Mouse (Mus musculus) spleen, embryonic (tissue): ENCODE measurements at regions not wholly inside any gene's neighbourhood (a gene's known extent, or its start where the extent isn't known, plus 50 kb on each side); places are given as distances from the start of the nearest gene placed in this dataset.

Experiments
- CTCF ChIA-PET: fragments of 350-600 bp; sonication (Branson Sonifier 250); formaldehyde crosslinking; loops from one replicate; lab custom pipeline; 2022; lab: Charles Lee

DNA sequence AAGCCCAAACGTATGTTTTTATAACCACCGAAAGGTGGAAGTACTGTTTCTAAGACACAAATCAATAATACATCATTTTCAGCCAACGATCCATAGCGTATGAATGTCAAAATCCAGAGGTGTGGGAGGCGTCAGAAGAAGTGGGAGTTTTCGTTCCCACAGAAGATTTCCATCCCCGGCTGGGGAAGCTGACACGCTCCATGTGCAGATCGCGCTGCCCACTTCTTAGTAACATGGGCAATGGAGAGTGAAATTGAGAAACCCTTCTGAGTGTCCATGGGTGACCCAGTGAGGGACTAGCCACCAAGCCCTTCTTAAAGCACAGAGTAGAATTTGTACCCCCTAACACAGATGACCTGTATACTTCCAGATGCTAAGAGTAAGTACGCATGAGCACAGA lies 110.1 kb upstream of the Sh3bp4 start:
- CTCF ChIA-PET = no interaction called here

DNA sequence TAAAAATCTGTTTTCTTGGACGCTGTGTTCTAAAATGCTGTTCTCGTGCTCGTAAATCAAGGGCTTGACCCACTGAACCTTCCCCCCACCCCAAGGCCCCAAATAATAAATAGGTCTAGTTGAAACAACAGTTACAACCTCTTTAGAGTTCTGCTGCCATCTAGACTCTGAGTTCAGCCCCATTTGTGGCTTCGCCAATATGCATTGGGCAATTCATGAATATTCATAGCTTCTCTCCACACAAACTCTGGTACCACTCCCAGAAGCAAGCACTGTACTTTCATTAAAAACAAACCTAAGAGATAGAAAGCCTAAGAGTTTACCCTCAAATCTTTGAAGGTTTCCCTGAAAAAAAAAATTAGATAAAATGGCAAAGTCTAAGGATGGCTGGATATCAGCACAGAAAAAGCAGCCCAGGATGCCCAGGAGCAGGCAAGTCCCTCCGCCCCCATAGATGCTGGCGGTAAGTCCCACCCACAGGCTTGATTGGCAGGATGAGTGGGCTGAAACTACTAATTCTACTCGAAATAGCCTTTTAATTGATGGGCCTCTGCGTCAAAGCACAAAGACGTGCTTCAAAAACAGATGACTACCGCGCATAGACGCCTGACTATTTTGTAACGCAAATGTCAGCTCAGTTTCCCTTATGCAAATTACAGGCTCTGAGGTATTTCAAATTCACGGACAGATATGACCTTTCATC lies 106.0 kb upstream of the Sh3bp4 start:
- CTCF ChIA-PET = no interaction called here

DNA sequence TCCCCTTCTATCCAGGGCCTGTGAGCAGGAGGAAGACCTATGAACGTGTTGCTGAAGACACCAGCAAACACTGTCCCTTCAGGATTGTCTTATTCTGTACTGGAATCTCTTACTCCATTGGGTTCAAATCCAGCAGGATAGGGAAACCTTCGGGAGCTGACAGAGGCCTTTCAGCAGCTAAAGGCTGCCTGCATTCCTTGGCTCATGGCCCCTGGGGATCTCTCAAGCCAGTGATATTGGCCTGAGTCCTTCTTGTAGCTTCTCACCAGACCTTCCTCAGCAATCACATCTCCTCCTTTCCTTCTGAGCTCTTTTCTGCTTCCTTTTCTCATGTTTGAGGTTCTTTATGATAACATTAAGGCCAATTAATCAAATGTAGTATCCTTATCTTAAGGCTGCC lies 103.8 kb upstream of the Sh3bp4 start:
- CTCF ChIA-PET = no interaction called here

DNA sequence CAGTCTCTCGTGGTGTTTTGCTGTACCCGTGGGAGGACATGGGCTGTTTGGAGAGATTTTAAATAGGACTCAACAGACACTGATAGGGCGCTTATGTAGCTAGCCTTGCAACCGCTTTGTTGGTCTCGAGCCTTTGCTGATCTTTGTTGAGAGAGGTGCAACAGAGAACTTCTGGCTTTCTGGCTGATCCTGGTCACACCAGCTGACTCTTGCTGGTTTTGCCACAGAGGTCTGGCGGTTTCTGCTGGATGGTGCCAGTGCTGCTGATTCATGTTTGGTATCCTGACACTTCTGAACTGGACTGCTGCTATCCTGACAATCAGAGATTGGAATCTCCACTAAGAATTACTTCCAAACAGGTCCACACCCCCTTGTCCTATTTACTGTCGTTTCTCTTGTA lies 102.1 kb upstream of the Sh3bp4 start:
- CTCF ChIA-PET = no interaction called here

DNA sequence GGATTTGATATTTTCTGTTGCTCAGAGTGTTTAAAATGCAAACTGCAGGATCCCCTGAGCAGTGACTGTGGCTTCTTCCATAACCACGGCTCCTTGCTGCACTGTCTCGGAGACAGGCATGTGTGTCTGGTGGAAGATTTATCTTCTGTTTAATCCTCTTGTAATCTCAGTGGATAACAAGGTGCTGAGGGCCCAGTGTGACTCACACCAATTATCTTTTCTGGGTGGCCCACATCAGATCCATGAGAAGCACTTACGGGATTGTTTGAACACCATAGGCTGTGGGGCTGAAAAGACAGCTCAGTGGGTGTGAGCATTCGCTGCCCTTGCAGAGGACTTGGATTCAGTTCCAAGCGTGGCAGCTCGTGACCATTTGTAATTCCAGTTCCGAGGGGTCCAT lies 101.2 kb upstream of the Sh3bp4 start:
- CTCF ChIA-PET = no interaction called here

DNA sequence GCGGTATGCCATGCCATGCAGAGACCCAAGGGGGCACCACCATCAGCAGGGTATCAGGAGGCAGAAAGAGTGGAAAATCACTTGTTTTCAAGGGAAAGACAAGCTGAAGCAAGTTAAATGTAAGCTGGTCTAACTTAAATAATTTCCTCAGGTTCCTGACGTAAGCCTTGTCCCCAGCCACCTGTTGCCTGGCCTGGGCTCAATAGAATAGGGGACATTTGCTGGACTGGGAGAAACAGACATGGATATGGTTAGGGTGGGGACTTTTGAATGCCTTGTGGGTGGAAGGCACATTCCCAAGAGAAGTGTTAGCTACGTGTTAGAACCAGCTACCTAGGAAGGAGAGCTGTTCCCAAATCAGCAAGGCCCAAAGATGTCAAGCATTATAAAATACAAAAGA lies 100.6 kb upstream of the Sh3bp4 start:
- CTCF ChIA-PET = no interaction called here

DNA sequence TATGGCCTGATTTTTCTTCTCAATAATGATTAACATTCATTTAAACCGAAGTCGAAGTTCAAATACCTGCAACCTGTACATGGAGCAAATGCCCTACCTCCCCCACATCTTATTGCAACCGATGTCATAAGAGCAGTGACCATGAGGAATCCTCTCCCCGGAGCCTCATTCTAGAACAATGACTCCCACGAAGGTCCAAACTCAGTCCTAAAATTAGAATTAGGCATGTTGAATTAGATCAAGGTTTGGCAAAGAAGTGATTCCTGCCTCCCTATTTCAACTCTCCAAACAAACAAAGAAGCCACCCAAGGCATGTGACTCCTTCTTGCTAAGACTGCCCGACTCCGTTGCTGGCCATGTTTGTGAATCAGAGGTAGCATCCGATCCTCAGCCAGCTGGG lies 94.1 kb upstream of the Sh3bp4 start:
- CTCF ChIA-PET = no interaction called here

DNA sequence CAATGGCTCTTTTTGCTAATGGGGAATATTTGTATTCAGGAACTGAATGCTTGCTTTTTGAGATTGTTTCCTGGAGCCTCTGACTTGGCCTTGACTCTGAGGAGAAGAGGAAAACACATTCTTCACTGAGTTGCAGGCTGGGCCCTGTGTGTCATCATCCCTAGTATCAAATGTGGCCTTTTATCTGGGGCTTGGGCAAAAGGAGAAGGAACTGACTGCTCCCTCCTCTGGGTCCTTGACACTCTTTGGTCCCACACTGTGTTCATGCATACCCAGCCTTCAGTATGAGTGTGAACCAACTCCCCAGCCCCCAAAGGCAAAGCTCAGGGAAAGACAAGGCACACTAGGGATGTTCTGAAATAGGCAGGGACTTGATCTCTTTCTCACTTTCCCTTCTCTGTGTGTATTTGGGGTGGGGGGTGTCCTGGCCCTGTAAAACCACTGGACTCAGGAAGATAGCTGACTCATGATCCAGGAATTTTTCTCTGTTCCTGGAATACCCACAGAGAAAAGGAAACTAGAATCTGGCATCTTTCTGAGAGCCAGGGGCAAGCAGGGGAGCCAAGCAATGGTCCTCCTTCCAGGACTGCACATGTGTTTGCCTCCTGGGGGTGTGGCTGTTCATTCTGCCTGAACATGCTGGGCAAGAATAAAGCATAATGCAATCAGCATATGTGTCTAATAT lies 82.1 kb upstream of the Sh3bp4 start:
- CTCF ChIA-PET = no interaction called here

DNA sequence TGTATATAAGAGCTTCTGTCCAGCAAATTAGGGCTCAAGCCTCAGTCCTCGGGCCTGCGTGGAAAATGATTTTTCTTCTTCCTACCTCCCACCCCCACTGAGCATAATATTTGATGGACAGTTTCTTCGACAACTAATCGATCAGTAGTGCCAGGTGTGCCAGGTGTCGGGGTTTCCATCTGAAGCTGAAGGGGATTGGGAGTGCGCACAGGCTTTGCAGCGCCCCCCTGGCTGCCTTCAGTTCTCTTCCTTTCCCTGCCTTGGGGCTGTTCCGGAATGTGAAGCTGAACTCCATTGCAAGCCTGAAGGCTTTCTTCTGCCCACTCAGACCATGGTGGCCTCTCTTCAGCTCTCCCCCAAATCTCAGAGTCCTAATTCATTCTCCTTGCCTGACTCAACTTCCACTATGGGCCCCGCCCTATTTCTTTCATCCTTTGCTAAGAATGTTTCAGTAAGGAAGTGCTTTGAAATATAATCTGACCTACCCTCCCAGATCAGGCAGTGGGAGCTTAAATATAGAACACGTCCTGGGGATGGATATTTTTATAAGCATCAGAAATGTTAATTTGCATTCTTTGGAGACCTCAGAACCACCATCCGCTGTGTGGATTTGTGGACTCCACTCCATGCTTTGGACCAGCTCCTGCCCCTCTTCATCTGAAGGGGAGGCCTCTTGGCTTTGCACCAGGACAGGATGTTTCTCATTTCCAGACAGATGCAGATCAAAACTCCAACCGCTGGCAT lies 75.5 kb upstream of the Sh3bp4 start:
- CTCF ChIA-PET = no interaction called here

DNA sequence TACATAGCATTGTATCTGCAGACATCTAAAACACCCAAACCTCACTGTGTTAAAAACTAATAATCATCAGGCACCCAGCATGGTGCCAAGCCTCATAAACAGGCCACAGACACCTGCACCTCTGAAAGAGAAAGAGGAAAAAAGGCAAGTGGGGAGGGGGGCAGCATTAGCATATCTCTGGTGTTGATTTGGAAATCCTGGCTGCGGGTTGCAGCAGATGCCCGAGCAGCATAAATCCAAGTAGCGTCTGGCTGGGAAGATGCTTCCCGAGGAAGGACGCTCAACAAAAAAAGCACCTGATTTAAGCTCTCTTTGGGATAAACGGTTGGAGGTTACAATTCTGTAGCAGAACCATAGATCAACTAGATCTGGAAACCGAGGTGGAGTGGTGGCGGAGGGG lies 74.3 kb upstream of the Sh3bp4 start:
- CTCF ChIA-PET = no interaction called here

DNA sequence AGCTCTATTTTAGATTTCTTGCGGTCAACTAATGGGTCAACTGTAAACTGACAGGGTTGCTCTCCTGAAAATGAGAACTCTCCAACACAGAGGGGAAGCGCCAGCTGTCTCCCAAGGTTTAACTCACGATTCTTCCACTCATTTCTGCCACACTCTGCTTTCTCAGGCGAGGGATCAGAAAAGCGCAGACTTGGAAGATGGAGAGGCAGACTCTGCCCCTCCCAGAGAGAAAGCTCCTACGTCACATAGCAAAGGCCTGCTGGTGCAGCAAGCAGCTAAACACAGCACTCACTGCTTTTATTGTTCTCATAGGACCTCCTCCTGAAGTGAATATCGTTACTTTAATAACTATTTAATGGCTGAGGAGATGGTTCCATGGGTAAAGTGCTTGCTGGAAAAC lies 73.6 kb upstream of the Sh3bp4 start:
- CTCF ChIA-PET = no interaction called here

DNA sequence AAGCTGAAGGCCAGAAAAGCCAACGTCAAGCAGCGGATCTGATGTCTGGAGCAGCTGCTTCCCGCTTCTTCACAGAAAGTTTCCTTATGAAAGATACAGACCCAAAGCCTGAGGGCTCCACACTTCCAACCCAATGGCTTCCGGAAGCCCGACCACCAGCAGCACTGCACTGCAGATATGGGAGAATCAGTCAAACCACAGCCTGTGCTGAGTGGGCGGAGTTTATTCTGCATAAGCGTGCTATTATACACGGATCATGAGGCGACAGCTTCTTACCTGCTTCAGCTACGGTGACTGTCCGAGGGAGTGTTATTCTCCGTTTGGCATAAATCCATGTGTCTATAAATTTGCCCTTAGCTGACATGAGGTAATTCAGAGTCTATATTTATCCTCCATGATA lies 72.4 kb upstream of the Sh3bp4 start:
- CTCF ChIA-PET = no interaction called here

DNA sequence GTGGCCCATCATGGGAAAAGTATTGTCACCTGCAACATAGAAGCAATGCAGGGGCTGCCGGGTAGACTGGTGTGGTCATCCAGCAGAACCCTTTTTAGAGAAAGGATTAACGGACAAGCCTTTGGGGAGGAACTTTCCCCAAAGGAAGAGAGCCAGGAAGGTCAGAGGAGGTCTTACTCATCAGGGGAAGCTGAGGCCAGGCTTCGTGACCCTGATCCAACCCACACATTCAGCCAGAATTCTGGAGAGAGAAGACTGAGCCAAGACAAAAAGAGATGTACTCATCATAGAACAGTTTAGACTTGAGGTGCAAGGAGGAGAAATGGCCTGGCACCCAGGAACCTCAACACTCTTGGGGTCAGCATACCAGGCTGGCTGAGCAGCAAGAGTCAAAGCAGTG lies 67.9 kb upstream of the Sh3bp4 start:
- CTCF ChIA-PET = no interaction called here

DNA sequence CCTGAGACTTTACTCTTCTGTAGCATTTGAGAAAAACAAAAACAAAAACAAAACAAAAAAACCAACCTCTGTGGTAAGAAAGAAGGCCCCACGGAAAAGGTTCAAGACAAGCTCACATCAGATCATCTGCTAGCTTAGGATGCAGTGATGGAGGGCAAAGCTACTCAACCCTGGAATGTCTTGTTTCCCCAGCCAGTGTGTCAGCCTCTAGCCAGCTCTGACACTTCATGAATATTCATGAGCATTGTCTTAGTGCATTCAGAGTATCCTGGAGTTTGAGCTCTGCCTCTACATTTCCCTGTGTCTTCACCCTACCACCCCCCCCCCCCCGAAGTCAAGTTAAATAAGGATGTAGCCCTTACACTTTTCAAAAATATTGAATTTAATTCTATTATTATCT lies 66.5 kb upstream of the Sh3bp4 start:
- CTCF ChIA-PET = no interaction called here

DNA sequence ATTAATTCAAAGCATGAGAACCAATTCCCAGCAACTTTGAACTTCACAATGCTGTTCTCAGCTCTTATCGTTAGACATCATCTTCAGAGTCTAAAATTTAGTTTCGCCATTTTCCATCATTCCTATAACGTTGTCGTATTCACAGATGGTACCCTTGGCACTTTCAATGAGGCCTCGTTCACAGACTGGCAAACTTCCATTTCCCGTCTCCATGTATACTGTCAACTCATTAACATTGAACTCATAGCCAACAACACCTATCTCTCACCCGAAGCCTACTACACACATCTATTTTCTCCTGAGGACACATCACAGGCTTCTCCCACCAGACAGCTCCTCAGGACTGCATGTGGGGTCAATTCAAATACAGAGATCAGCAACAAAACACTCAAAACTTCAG lies 62.7 kb upstream of the Sh3bp4 start:
- CTCF ChIA-PET = no interaction called here

DNA sequence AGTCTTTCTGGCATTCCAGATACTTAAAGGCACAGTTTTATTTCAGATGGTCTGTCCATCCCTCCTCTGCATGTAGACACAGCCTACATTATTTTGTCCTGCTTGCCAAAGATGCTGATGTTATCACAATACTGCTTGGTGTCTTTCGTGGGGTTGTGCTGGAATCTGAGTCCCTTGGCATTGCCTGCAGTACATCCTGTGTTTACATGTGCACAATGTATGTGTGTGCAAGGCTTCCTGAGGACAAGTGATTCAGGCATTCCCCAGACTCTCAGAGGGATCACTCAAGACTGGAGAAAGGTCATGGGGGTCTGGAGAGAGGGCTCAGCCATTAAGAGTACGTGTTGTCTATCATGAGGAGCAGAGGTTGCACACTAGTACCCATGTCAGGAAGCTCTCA lies 60.0 kb upstream of the Sh3bp4 start:
- CTCF ChIA-PET = no interaction called here

DNA sequence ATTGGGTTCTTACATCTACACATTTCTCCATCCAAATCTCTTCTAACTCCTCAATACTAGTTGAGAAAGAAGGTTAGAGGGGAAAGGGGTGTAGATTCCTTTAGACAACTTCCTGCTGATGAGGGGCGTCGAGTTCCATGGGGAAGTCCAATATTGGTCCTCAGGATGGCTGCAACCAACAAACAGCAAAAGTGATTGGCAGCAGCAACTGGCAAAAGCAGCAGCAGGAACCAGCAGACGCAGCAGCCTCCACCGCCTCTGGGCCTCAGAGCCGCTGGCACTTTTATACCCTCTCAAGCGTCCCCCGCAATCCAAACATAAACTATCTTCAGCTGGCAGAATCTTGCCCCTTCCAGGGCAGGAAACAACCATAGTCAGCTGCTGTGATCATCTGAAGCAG lies 58.8 kb upstream of the Sh3bp4 start:
- CTCF ChIA-PET = no interaction called here

DNA sequence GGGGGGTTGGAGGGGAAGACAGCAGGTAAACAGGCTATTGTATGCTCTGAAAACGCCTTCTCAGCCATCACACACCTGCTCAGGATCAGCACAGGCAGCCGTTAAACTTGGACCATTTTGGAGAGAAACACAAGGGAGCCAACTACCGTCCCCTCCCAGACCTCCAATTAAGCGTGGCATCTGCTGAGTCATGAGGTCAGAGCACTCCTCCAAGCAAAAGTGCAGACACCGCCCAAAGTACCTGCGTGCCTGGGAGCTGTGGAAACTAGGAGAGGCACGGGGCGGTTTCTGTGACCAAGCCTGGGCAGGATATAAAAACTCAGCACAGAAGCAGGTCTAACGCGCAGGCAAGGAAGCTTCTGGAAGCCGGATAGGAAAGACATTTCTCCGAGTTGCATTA lies 54.8 kb upstream of the Sh3bp4 start:
- CTCF ChIA-PET = no interaction called here

DNA sequence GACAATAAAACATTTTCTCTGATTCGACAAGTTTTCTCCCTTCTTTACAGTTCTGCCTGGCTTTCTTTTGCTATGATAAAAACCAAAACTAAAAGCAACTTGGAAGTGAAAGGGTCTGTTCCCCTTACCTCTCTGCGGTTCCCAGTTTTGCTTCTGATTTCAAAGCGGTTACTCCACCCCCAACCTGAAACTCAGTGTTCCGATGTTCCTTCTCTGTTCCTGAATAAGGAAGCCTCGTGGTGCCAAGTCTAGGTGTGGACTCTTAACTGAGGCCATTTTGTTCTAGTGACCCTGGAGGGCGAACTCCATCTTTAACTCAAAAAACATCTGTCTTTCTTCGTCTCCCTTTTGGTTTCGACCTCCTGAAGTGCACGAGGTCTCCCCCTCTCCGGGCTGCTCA lies 54.4 kb upstream of the Sh3bp4 start:
- CTCF ChIA-PET = no interaction called here

DNA sequence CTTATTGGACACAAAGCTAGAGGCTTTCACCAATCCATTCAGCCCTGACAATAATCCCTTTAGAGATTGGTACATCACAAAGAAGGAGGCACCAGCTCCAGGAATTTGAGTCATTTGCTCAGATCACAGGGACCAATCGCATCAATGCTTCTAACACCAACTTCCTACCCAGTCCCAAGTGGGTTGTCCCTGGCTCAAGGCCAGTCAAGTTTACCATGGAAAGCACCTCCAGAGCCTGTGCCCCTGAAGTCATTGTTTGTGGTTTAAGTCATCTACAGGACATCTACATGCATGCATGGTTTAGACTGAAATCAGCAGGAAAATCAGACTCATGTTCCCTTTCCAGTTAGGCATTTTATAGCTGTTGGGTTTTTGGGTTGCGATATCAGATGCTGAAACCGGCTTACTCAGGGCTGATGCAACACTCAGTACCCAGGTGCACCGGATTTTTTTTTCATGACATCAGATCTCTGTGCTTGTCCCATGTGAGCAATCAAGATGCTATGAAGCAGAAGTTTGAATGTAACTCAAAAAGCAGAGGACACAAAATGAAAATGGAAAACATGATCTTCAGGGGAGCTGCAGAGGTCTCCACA lies 50.3 kb upstream of the Sh3bp4 start:
- CTCF ChIA-PET = no interaction called here
